Mouse (Mus musculus) heart, postnatal 0 days (tissue): ENCODE data around the gene Pheta1.

Source experiments
- CTCF ChIP-seq: IDR thresholded peaks from 2 replicates; pipeline ENCODE4 v1.5.1; 2016; ENCODE audit warnings: antibody characterized with exemption, control low read depth, low read depth
- EP300 ChIP-seq: IDR thresholded peaks from 2 replicates; pipeline ENCODE4 v1.6.1; 2016; ENCODE audit warnings: antibody characterized with exemption, low read depth

- TF ChIP-seq CTCF (no peak), EP300 (peak; percentile 94)
Measured at GRCm38 (mm10) chr5:121833572-121834240, 15.1 kb upstream of the Pheta1 start.
